Mouse (Mus musculus): ENCODE data around the gene Cacna1c. TPM values are rescaled to one million over a fixed set of nuclear protein-coding genes. Genes with fewer than 3 reads are reported as not detected.
"Not testable (repeated sequence)": the region's sequence is repeated elsewhere in the genome, so short reads cannot be mapped to it uniquely, and the experiment has no call there.

Cacna1c gene
- polyA plus RNA-seq, 1 experiment from 2014 or later = 4.0 TPM

- 81% methylated on average over 12 of the region's 12 CpGs for WGBS
- Histone ChIP-seq H3K27me3 (replicated peaks) (no peaks in the 10 kb centered on the region), H3K4me2 (no peak overlapping the region), H3K9ac (no peak overlapping the region), H3K36me3 (no peaks in the 10 kb centered on the region), H3K4me1 (no peaks in the 10 kb centered on the region), H3K4me3 (replicated peaks) (no peak overlapping the region), H3K27ac (no peak overlapping the region), H3K9me3 (no peaks in the 10 kb centered on the region)
- ATAC-seq (ENCODE audit: insufficient read depth, low FRiP score, low read depth) = no peak
Measured at GRCm38 (mm10) chr6:119225226-119225625, 29.0 kb upstream of the Cacna1c start.

- H3K27ac ChIP-seq = peak overlapping the region; percentile 26; the same call in 1 of the 2 replicates
- no peaks in the 10 kb centered on the region for H3K27me3 ChIP-seq (replicated peaks)
- H3K36me3 ChIP-seq = no peaks in the 10 kb centered on the region
- no peak for ATAC-seq (ENCODE audit: insufficient read depth, low FRiP score, low read depth)
- no peak overlapping the region for H3K4me3 ChIP-seq (replicated peaks)
- 49% methylated on average over 13 of the region's 13 CpGs for WGBS
- H3K9ac ChIP-seq = no peak overlapping the region
- H3K9me3 ChIP-seq = no peaks in the 10 kb centered on the region
- no peak overlapping the region for H3K4me2 ChIP-seq
- no peaks in the 10 kb centered on the region for H3K4me1 ChIP-seq
Measured at GRCm38 (mm10) chr6:119224451-119225195, 28.4 kb upstream of the Cacna1c start.

GRCm38 (mm10) chr6:119220297-119220696 is 24.1 kb upstream of the Cacna1c start:
- Histone ChIP-seq H3K36me3 (0 out of 2 replicates have a peak, but pooled peaks cover 5% of the 10 kb centered on the region), H3K27me3 (replicated peaks) (no peaks in the 10 kb centered on the region), H3K27ac (no peak overlapping the region), H3K9me3 (no peaks in the 10 kb centered on the region), H3K4me1 (no peaks in the 10 kb centered on the region), H3K4me3 (replicated peaks) (no peak overlapping the region), H3K9ac (no peak overlapping the region), H3K4me2 (no peak overlapping the region)
- no peak for ATAC-seq (ENCODE audit: insufficient read depth, low FRiP score, low read depth)
- WGBS = 42% methylated on average over 10 of the region's 10 CpGs

GRCm38 (mm10) chr6:119219237-119219870 is 23.1 kb upstream of the Cacna1c start:
- no peak for ATAC-seq (ENCODE audit: insufficient read depth, low FRiP score, low read depth)

GRCm38 (mm10) chr6:119218591-119218990 is 22.4 kb upstream of the Cacna1c start:
- Histone ChIP-seq H3K4me2 (no peak overlapping the region), H3K27ac (no peak overlapping the region), H3K9me3 (no peaks in the 10 kb centered on the region), H3K27me3 (replicated peaks) (no peaks in the 10 kb centered on the region), H3K4me1 (no peaks in the 10 kb centered on the region), H3K36me3 (peaks cover 11% of the 10 kb centered on the region; the same call in 1 of the 2 replicates), H3K9ac (no peak overlapping the region), H3K4me3 (replicated peaks) (no peak overlapping the region)
- ATAC-seq (ENCODE audit: insufficient read depth, low FRiP score, low read depth) = no peak
- WGBS = 86% methylated on average over 5 of the region's 5 CpGs

More at GRCm38 (mm10) chr6:119219237-119219870, 23.1 kb upstream of the Cacna1c start:
- Histone ChIP-seq H3K27ac (no peak overlapping the region), H3K9ac (no peak overlapping the region), H3K9me3 (no peaks in the 10 kb centered on the region), H3K36me3 (peaks cover 11% of the 10 kb centered on the region; the same call in 1 of the 2 replicates), H3K4me3 (replicated peaks) (no peak overlapping the region), H3K27me3 (replicated peaks) (no peaks in the 10 kb centered on the region), H3K4me1 (no peaks in the 10 kb centered on the region), H3K4me2 (no peak overlapping the region)
- 82% methylated on average over 15 of the region's 15 CpGs for WGBS

- Histone ChIP-seq H3K9me3 (no peaks in the 10 kb centered on the region), H3K36me3 (peaks cover 11% of the 10 kb centered on the region; the same call in 1 of the 2 replicates), H3K9ac (no peak overlapping the region), H3K4me3 (replicated peaks) (no peak overlapping the region), H3K27me3 (replicated peaks) (no peaks in the 10 kb centered on the region), H3K27ac (no peak overlapping the region), H3K4me1 (no peaks in the 10 kb centered on the region), H3K4me2 (no peak overlapping the region)
- 53% methylated on average over 4 of the region's 4 CpGs for WGBS
- no peak for ATAC-seq (ENCODE audit: insufficient read depth, low FRiP score, low read depth)
Measured at GRCm38 (mm10) chr6:119217661-119218060, 21.4 kb upstream of the Cacna1c start.

- no peak overlapping the region for H3K4me3 ChIP-seq (replicated peaks)
- 88% methylated on average over 10 of the region's 10 CpGs for WGBS
- H3K9ac ChIP-seq = no peak overlapping the region
- H3K27me3 ChIP-seq (replicated peaks) = no peaks in the 10 kb centered on the region
- no peaks in the 10 kb centered on the region for H3K4me1 ChIP-seq
- no peak for ATAC-seq (ENCODE audit: insufficient read depth, low FRiP score, low read depth)
- no peak overlapping the region for H3K4me2 ChIP-seq
- no peak overlapping the region for H3K27ac ChIP-seq
- H3K9me3 ChIP-seq = no peaks in the 10 kb centered on the region
- H3K36me3 ChIP-seq = peaks cover 11% of the 10 kb centered on the region; the same call in 1 of the 2 replicates
Measured at GRCm38 (mm10) chr6:119215040-119215613, 18.9 kb upstream of the Cacna1c start.

- H3K4me2 ChIP-seq = no peak overlapping the region
- ATAC-seq (ENCODE audit: insufficient read depth, low FRiP score, low read depth) = no peak
- no peak overlapping the region for H3K4me3 ChIP-seq (replicated peaks)
- no peak overlapping the region for H3K27ac ChIP-seq
- H3K27me3 ChIP-seq (replicated peaks) = no peaks in the 10 kb centered on the region
- 70% methylated on average over 6 of the region's 6 CpGs for WGBS
- H3K9me3 ChIP-seq = no peaks in the 10 kb centered on the region
- peaks cover 11% of the 10 kb centered on the region; the same call in 1 of the 2 replicates for H3K36me3 ChIP-seq
- H3K9ac ChIP-seq = no peak overlapping the region
- no peaks in the 10 kb centered on the region for H3K4me1 ChIP-seq
Measured at GRCm38 (mm10) chr6:119214190-119214589, 18.0 kb upstream of the Cacna1c start.

GRCm38 (mm10) chr6:119213375-119213774 is 17.2 kb upstream of the Cacna1c start:
- H3K4me1 ChIP-seq = no peaks in the 10 kb centered on the region
- no peaks in the 10 kb centered on the region for H3K9me3 ChIP-seq
- WGBS = 80% methylated on average over 5 of the region's 5 CpGs
- no peak overlapping the region for H3K4me2 ChIP-seq
- no peak overlapping the region for H3K27ac ChIP-seq
- no peak overlapping the region for H3K4me3 ChIP-seq (replicated peaks)
- ATAC-seq (ENCODE audit: insufficient read depth, low FRiP score, low read depth) = no peak
- H3K36me3 ChIP-seq = peaks cover 11% of the 10 kb centered on the region; the same call in 1 of the 2 replicates
- no peaks in the 10 kb centered on the region for H3K27me3 ChIP-seq (replicated peaks)
- no peak overlapping the region for H3K9ac ChIP-seq

- H3K9ac ChIP-seq; H3K27me3 ChIP-seq (replicated peaks); ATAC-seq (ENCODE audit: insufficient read depth, low FRiP score, low read depth); H3K36me3 ChIP-seq; H3K27ac ChIP-seq; H3K9me3 ChIP-seq; H3K4me2 ChIP-seq; H3K4me1 ChIP-seq; H3K4me3 ChIP-seq (replicated peaks): not testable (repeated sequence)
- 83% methylated on average over 7 of the region's 7 CpGs for WGBS
Measured at GRCm38 (mm10) chr6:119206006-119206405, 9.8 kb upstream of the Cacna1c start.

- H3K4me2 ChIP-seq = no peak overlapping the region
- 72% methylated on average over 3 of the region's 3 CpGs for WGBS
- ATAC-seq (ENCODE audit: insufficient read depth, low FRiP score, low read depth) = no peak
- 0 out of 2 replicates have a peak, but pooled peaks cover 4% of the 10 kb centered on the region for H3K36me3 ChIP-seq
- no peaks in the 10 kb centered on the region for H3K4me1 ChIP-seq
- no peaks in the 10 kb centered on the region for H3K27me3 ChIP-seq (replicated peaks)
- H3K9me3 ChIP-seq = no peaks in the 10 kb centered on the region
- H3K27ac ChIP-seq = no peak overlapping the region
- H3K9ac ChIP-seq = no peak overlapping the region
- H3K4me3 ChIP-seq (replicated peaks) = no peak overlapping the region
Measured at GRCm38 (mm10) chr6:119204915-119205314, 8.7 kb upstream of the Cacna1c start.

- H3K36me3 ChIP-seq = 0 out of 2 replicates have a peak, but pooled peaks cover 4% of the 10 kb centered on the region
- ATAC-seq (ENCODE audit: insufficient read depth, low FRiP score, low read depth) = no peak
- no peak overlapping the region for H3K27ac ChIP-seq
- H3K4me2 ChIP-seq = no peak overlapping the region
- no peaks in the 10 kb centered on the region for H3K27me3 ChIP-seq (replicated peaks)
- WGBS = 86% methylated on average over 7 of the region's 7 CpGs
- no peak overlapping the region for H3K4me3 ChIP-seq (replicated peaks)
- H3K4me1 ChIP-seq = no peaks in the 10 kb centered on the region
- H3K9me3 ChIP-seq = no peaks in the 10 kb centered on the region
- H3K9ac ChIP-seq = no peak overlapping the region
Measured at GRCm38 (mm10) chr6:119204286-119204685, 8.1 kb upstream of the Cacna1c start.

Measured in stomach, embryonic 15.5 days (tissue).